Mouse (Mus musculus): ENCODE measurements around the gene Rbbp4. TPM values are rescaled to one million over a fixed set of nuclear protein-coding genes. Genes with fewer than 3 reads are reported as not detected.

The Rbbp4 gene
- total RNA-seq, 2 experiments from 2014 or later = 41.0 to 50.6 TPM

DNA sequence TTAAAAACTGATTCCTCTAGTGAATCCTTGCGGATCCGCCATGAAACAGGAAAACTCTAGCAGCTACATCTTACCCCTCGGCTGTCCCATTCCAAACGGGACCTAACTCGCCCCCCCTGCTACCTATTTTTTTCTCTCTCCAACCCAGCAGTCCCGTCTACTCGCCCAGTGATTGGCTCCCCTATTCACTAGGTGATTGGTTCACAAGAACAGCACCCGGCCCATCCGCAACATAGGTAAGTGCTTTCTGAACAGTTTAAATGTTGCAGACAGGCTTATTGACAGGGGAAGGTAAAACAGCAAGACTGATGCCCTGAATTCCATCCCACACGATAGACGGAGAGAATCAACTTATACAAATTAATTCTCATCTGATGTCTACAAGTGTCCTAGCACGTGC lies 18.0 kb upstream of the Rbbp4 start:
- DNase-seq = no peak

- no peak for DNase-seq
Measured at GRCm38 (mm10) chr4:129351111-129351510, 15.9 kb upstream of the Rbbp4 start.

- peak; percentile 39 for DNase-seq
Measured at GRCm38 (mm10) chr4:129350644-129351043, 15.5 kb upstream of the Rbbp4 start.

GRCm38 (mm10) chr4:129346481-129347154 lies 11.4 kb upstream of the Rbbp4 start:
- DNase-seq = no peak

DNA sequence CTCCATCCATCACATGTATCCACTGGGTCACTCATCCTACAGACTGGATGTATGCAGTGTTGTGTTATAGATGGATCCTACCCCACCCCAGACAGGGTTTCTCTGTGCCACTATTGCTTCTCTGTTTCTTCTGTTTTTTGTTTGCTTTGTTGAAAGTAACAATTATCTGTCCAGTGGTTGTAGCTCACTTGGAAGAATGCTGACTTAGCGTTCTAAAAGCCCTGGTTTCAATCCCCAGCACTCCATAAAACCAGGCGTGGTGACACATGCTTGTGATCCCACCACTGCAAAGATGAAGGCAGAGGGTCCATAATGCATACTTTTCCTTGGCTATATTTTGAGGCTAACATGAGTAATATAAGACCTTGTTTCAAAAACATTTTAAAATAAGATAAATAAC lies 7.5 kb upstream of the Rbbp4 start:
- no peak for DNase-seq

GRCm38 (mm10) chr4:129341888-129342287 lies 6.7 kb upstream of the Rbbp4 start:
- DNase-seq = no peak

- DNase-seq = no peak
Measured at GRCm38 (mm10) chr4:129339743-129340142, 4.6 kb upstream of the Rbbp4 start.

DNA sequence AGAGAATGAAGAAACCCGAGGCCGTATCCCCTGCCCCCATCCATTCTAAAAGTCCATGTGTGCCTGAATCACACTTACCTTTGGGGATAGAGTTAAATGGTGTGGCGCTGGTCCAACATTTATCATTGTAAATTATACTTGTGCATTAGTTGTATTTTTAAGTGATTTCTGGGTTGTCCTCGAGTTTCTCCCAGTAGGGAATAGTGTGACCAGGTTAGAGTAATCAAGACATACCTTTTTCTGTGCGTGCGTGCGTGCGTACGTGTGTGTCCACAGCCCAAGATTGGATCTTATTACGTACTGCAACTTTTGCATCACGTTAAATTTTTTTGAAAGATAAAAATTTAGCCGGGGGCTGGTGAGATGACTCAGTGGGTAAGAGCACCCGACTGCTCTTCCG lies 1.1 kb upstream of the Rbbp4 start:
- DNase-seq = no peak

GRCm38 (mm10) chr4:129334677-129335215 lies 424 bp downstream of the Rbbp4 start:
- DNase-seq = no peak

GRCm38 (mm10) chr4:129332846-129333245 lies 2.3 kb downstream of the Rbbp4 start:
- no peak for DNase-seq

DNA sequence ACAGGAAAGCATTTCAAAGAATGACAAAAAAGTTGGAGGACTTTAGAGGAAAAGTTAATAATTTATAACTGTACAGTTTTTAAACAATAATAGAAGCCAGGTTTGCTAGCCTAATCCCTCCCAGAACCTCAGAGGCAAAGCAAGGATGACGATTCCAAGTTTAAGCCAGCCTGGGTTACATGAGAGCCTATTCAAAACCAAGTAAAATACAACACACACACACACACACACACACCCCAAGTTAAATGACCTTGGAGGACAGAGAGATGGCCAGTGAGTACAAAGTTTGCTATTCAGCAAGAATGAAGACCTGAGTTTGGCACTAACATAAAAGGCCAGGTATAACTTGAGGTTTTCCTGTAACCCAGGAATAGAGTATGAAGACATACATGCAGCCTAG lies 9.0 kb downstream of the Rbbp4 start:
- DNase-seq = no peak

DNA sequence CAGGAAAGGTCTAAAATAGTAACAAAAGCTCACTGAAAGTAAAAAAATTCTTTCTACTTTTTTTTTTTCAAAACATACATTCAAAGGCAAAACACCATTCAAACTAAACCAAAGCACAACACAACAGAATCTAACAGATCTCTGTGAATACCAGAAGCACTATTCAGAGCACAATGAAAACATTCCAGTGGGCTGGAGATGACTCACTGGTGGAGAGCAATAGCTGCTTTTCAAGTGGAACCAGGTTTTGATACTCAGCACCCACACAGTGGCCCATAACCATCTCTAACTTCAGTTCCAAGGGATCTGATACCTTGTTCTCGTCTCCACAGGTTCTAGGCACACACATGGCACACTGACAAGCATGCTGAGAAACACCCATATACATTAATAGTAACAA lies 10.4 kb downstream of the Rbbp4 start:
- DNase-seq = no peak

- no peak for DNase-seq
Measured at GRCm38 (mm10) chr4:129323491-129323890, 11.7 kb downstream of the Rbbp4 start.

- no peak for DNase-seq
Measured at GRCm38 (mm10) chr4:129322042-129322441, 13.1 kb downstream of the Rbbp4 start.

DNA sequence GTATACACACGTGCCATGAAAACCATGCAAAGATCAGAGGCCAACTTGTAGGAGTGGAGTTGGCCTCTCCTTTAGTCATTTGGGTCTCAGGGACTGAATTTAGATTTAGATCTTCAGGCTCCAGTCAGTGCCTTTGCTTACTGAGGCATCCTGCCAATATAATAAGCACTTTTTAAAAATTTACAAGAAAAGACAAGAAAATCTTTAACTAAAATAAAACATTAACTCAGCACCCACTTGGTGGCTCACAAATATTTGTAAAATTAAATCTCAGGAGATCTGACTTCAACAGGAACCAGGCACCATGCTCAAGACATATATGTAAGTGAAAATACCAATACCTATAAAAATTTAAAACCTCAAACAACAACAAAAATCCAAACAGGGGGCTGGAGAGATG lies 14.3 kb downstream of the Rbbp4 start:
- no peak for DNase-seq

DNA sequence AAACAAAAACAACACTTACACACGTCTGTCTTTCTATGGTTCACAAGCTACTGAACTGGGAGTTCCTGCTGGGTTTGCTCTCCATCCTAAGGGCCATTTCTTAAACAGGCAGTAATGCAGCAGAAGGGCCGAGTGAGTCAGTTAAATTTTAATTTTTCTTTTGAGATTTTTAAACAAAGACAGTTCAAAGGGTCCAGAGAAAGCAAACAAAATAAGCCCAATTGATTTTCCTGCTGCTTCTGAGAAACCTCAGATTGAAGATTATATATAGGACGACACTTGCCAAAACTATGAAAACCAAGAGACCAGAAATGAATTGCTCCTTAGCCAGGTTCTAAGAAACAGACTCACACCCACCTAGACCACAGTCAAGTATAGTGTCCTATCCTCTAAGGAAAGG lies 21.3 kb downstream of the Rbbp4 start:
- DNase-seq = no peak

GRCm38 (mm10) chr4:129307936-129308335 lies 27.2 kb downstream of the Rbbp4 start:
- no peak for DNase-seq

GRCm38 (mm10) chr4:129304306-129304705 lies 30.9 kb downstream of the Rbbp4 start:
- DNase-seq = no peak

GRCm38 (mm10) chr4:129303816-129304215 lies 31.4 kb downstream of the Rbbp4 start:
- peak; percentile 13 for DNase-seq

- no peak for DNase-seq
Measured at GRCm38 (mm10) chr4:129303401-129303800, 31.8 kb downstream of the Rbbp4 start.

- DNase-seq = no peak
Measured at GRCm38 (mm10) chr4:129299121-129299520, 36.0 kb downstream of the Rbbp4 start.

- DNase-seq = no peak
Measured at GRCm38 (mm10) chr4:129297724-129298123, 37.4 kb downstream of the Rbbp4 start.

DNA sequence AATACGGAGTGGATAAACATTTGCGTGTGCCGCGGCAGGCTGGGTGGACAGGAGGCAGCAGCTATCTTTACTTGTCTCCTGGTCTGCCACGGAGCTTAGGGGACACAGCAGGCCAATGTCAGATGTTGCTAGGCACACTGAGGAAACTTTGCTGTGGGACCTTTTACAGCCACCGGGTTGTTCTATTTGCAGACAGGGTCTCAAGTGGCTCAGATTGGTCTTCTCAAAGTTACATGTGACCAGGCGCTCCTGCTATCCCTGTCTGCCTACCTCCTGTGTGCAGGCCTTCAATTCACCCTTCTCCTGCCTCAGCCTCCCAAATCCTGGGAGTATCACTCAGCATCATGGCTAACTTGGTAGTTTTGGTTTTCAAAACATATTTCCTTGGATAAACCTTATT lies 39.1 kb downstream of the Rbbp4 start:
- DNase-seq = no peak

GRCm38 (mm10) chr4:129295188-129295587 lies 40.0 kb downstream of the Rbbp4 start:
- no peak for DNase-seq
